Mouse (Mus musculus): Measurements from ENCODE around the gene E130311K13Rik.

E130311K13Rik gene

DNA sequence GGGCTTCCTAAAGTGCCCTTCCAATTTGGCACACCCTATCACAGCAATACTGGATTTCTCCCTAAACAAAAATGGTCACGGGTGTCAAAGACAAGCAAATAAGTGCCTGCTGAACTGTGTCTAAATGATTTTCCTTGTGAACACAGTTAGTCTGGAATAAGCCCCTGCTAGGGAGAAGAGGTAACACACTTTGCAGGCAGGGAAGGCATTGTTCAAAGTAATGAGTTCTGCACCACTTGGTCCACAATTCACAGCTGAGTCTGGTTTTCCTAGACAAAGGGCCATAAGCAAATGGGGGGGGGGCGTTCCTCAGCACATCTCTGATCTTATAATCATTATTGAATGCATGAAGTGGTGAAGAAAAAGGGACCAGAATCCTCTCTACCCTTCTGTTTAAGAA, 33.5 kb downstream of the E130311K13Rik start:
- DNase-seq (ENCODE audit: inconsistent ontology term) = no peak

- no peak for DNase-seq (ENCODE audit: inconsistent ontology term)
Observed at GRCm38 (mm10) chr3:63893677-63894076, 35.6 kb downstream of the E130311K13Rik start.

- DNase-seq (ENCODE audit: inconsistent ontology term) = no peak
Observed at GRCm38 (mm10) chr3:63892154-63892553, 37.1 kb downstream of the E130311K13Rik start.

DNA sequence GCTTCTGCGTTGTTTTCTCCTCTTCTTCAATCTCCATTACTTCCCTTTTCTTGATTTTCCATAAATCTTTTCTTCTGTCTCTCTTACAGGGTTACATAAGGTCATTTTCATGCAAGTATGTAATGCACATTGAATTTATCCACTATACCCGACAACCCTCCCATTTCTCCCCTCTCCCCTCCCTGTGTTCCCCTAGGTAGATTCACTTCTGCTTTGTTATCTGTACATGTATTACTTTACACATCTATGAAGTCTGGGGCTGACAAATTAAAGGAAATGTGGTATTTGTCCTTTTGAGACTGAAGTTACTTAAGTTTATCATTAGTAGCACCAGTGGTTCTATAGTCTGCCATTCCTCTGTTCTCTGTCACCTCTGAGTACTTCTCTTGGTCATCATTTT, 48.2 kb downstream of the E130311K13Rik start:
- no peak for DNase-seq (ENCODE audit: inconsistent ontology term)

GRCm38 (mm10) chr3:63878995-63879666, 50.1 kb downstream of the E130311K13Rik start:
- peak; percentile 67 for DNase-seq (ENCODE audit: inconsistent ontology term)

DNA sequence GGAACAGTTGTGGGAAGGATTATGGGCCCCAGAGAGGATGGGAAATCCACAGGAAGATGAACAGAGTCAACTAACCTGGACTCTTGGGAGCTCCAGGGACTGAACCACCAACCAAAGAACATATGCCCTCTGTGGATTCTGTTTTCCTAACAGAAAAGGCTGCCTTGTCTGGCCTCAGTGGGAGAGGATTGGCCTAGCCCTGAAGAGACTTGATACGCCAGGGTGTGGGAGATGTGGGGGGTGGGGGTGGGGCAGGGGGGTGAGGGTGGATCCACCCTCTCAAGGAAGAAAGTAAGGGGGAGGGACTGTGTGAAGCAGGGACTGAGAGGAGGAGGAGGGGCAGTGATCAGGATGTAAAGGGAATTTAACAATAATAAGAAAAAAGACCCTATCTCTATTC, 56.5 kb downstream of the E130311K13Rik start:
- no peak for DNase-seq (ENCODE audit: inconsistent ontology term)

GRCm38 (mm10) chr3:63871249-63871648, 58.0 kb downstream of the E130311K13Rik start:
- peak; percentile 85 for DNase-seq (ENCODE audit: inconsistent ontology term)

DNA sequence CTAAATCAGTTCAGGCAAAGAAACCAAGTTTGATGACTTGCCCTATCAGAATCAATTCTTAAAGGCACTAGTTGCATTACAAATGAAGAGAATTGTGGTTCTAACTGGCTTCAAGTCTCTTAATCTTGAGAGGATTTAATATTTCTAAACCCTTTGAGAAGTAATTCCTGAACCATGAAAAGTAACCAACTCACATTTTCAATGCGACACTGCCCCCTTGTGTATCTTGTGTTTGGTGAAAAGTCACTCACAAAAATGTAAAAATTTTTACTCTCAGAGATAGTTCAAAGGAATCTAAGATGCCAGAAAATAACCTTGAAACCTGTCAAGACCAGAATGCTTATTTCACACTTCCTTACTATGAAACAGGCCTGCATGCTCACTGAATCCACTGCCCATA, 61.0 kb downstream of the E130311K13Rik start:
- peak; percentile 43 for DNase-seq (ENCODE audit: inconsistent ontology term)

DNA sequence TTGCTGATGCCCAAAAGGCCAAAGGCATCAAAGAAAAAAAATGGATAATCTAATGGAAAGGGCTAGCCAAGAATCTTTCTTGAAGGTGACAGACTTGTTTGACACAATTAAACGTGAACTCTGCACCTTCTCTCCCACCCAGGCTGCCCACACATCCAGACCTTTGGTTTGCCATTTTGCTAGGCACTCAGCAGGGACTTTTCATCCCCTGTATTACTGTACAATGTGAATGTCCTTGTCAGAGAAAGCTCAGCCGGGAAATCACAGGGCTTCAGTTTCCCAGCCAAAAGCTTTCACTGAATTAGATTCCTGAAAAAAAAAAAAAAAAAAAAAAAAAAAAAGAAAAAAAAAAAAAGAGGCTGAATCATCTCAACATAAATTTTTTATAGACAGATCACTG, 64.2 kb downstream of the E130311K13Rik start:
- peak; percentile 76 for DNase-seq (ENCODE audit: inconsistent ontology term)

All from Muller cell, postnatal 12 days (primary cell).